Mouse (Mus musculus) ovary, postnatal 14 days (tissue): ENCODE measurements at regions not wholly inside any gene's neighbourhood (a gene's known extent, or its start where the extent isn't known, plus 50 kb on each side); places are given as distances from the start of the nearest gene placed in this dataset.

Experiments used
- DNase-seq: peaks from one replicate; pipeline ENCODE4 v3.0.0; 2022; ENCODE audit warnings: low spot score

GRCm38 (mm10) chrX:14592793-14593192 lies 381.8 kb downstream of the H2al1n start:
- DNase-seq, result no peak

GRCm38 (mm10) chrX:14596799-14597198 lies 385.9 kb downstream of the H2al1n start:
- DNase-seq, result no peak

GRCm38 (mm10) chrX:14601916-14602315 lies 391.0 kb downstream of the H2al1n start:
- no peak for DNase-seq

- no peak for DNase-seq
Measured at GRCm38 (mm10) chrX:14609196-14609595, 398.2 kb downstream of the H2al1n start.

GRCm38 (mm10) chrX:14628267-14628901 lies 417.4 kb downstream of the H2al1n start:
- DNase-seq, result peak; percentile 2

DNA sequence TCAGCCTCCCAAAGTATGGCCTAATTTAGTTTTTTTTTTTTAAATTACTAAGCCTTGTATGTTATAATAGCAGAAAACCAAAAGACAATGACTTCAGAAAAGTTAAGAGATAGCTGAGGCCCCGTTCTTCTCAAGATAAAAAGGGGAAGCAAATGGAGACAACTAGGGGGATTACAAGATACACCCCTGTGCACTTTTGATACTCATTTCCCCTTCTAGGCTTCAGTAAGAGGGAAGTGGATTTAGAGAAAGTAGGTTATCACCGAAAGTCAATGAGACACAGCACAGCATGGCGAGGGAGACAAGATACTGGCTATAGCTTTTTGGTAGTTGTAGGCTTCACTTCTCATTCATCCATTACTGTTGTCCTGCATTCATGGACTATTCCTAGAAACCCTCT lies 428.4 kb downstream of the H2al1n start:
- DNase-seq, result no peak

- no peak for DNase-seq
Measured at GRCm38 (mm10) chrX:14664852-14665251, 453.9 kb downstream of the H2al1n start.

- DNase-seq, result no peak
Measured at GRCm38 (mm10) chrX:14696375-14696774, 485.4 kb downstream of the H2al1n start.

- no peak for DNase-seq
Measured at GRCm38 (mm10) chrX:14738999-14739398, 528.1 kb downstream of the H2al1n start.
